Mouse (Mus musculus): ENCODE measurements at regions not wholly inside any gene's neighbourhood (a gene's known extent, or its start where the extent isn't known, plus 50 kb on each side); places are given as distances from the start of the nearest gene placed in this dataset.

DNA sequence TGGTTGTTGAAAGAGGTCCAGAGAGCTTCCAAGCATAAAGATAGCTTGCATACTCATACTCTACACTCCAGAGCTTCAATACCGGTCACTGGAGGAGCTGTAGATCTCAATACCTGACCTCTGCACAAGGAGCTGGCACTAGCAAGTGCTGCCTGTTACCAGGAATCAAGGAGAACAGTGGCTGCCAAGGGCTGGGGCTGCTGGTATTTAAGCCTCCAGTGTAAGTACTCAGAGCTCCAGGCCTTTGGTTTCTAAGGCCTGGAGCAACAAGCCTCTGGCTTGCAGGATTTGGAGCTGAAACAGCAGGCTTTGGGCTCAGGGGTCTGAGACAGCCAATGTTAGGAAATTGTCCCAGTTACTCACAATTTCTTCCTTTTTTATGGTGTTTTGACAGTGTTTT lies 96.2 kb upstream of the Ccng1 start:
- peak overlapping the region; percentile 68 for H3K27ac ChIP-seq
- no peak for ATAC-seq (replicated peaks; ENCODE audit: insufficient number of reproducible peaks, insufficient read depth, low FRiP score, low read depth)
- no peaks in the 10 kb centered on the region for H3K27me3 ChIP-seq
- H3K4me1 ChIP-seq (replicated peaks), result peaks cover 16% of the 10 kb centered on the region
- WGBS, result 63% methylated on average over 1 of the region's 1 CpGs
- H3K36me3 ChIP-seq, result no peaks in the 10 kb centered on the region
- H3K4me2 ChIP-seq, result no peak overlapping the region
- no peak overlapping the region for H3K4me3 ChIP-seq
- no peak overlapping the region for H3K9ac ChIP-seq
- H3K9me3 ChIP-seq (replicated peaks), result no peaks in the 10 kb centered on the region

DNA sequence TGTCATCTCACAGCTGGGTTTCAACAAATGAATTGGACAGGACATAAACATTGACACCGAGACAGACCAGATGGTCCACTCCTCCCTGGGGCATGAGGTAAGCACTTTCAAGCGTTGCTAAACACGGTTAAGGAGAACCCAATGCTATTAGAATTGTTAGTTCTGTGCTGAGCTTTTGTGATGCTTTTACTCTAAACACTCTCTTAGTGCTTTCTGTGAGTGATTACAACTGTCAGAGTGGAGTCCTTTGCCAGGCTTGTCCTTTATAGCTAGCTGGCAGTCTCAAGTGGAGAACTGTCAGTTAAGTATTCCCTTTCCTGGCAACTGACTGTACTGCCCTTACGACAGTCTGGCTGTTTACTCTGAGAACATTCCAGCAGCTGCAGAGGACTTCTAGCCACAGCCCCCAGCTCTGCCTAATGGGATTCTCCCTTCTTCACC lies 95.6 kb upstream of the Ccng1 start:
- 19% methylated on average over 4 of the region's 4 CpGs for WGBS
- H3K4me3 ChIP-seq, result no peak overlapping the region
- peak; percentile 84 for ATAC-seq (replicated peaks; ENCODE audit: insufficient number of reproducible peaks, insufficient read depth, low FRiP score, low read depth)
- peaks cover 16% of the 10 kb centered on the region for H3K4me1 ChIP-seq (replicated peaks)
- H3K36me3 ChIP-seq, result no peaks in the 10 kb centered on the region
- H3K27ac ChIP-seq, result peak overlapping the region; percentile 68
- H3K27me3 ChIP-seq, result no peaks in the 10 kb centered on the region
- H3K9ac ChIP-seq, result no peak overlapping the region
- no peaks in the 10 kb centered on the region for H3K9me3 ChIP-seq (replicated peaks)
- peak overlapping the region; percentile 28; the same call in 1 of the 2 replicates for H3K4me2 ChIP-seq

DNA sequence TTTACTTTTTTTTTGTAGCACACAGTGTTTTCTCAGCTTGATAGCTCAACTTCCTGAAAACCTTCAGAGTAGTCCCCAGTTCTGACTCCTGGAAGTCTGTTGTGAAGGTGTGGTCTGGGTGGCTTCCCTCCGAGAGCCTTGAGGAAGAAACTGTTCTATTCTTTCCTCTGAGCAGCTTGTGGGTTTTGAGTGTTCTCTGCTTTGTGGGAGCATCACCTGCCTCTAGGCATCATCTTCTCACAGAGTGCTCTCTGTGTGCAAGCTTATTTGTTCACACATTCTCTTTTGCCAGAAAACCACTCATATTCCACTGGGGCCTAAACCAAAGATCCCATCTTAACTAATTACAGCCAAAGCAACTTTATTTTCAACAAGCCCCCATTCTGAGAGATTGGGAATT lies 91.5 kb upstream of the Ccng1 start:
- Histone ChIP-seq H3K4me1 (replicated peaks) (peaks cover 13% of the 10 kb centered on the region), H3K27ac (no peak overlapping the region), H3K4me2 (no peak overlapping the region), H3K9me3 (replicated peaks) (no peaks in the 10 kb centered on the region), H3K36me3 (no peaks in the 10 kb centered on the region), H3K4me3 (no peak overlapping the region), H3K9ac (no peak overlapping the region), H3K27me3 (no peaks in the 10 kb centered on the region)
- WGBS, result 63% methylated on average over 1 of the region's 1 CpGs
- no peak for ATAC-seq (replicated peaks; ENCODE audit: insufficient number of reproducible peaks, insufficient read depth, low FRiP score, low read depth)

DNA sequence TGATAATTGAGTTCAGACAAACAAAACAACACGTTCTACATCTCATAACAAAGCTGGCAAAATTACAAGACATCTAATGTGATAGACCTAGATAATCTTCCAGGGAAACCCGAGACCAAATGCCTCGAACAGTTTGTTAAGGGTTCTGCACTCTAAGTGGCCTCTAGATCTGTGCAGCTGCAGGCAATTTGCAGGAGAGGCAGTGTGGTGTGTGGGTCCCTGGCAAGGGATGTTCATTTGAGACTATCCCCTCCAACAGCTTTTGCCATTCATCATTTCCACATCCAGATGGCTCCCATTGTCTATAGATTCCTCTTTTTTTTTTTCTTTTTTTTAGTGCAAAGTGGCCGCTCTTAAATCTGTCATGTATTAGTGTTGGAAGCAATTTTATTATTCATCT lies 80.3 kb upstream of the Ccng1 start:
- 46% methylated on average over 4 of the region's 4 CpGs for WGBS
- Histone ChIP-seq H3K27ac (no peak overlapping the region), H3K9ac (no peak overlapping the region), H3K27me3 (no peaks in the 10 kb centered on the region), H3K4me3 (no peak overlapping the region), H3K4me2 (no peak overlapping the region), H3K4me1 (replicated peaks) (no peaks in the 10 kb centered on the region), H3K36me3 (no peaks in the 10 kb centered on the region), H3K9me3 (replicated peaks) (no peaks in the 10 kb centered on the region)
- ATAC-seq (replicated peaks; ENCODE audit: insufficient number of reproducible peaks, insufficient read depth, low FRiP score, low read depth), result no peak

Data from heart, embryonic 15.5 days (tissue).